Mouse (Mus musculus) left cerebral cortex, postnatal 36 days (tissue): ENCODE measurements around the gene Plscr4. TPM values are rescaled to one million over a fixed set of nuclear protein-coding genes. Genes with fewer than 3 reads are reported as not detected.
A peak's percentile ranks its signal among the peaks of the same experiment; 100 is the strongest.

ENCODE experiments used
- DNase-seq, 2 experiments: peaks; one replicate each; pipeline ENCODE4 v3.0.0; 2021 to 2022; ENCODE audit warnings: low spot score in 2 of 2, mixed read lengths in 1 of 2
- intact Hi-C: fragments of 180-260 bp; cut with DNase I; formaldehyde crosslinking; loops from one replicate; pipeline ENCODE4 v1.15.1; 2025
- total RNA-seq, 2 experiments: library from RNA; stranded (reverse); gene quantifications; 2 replicates each; pipeline ENCODE4 v1.2.3; 2021

Plscr4 gene
- total RNA-seq, 2 experiments from 2014 or later, result 1.3 to 1.8 TPM

- intact Hi-C loops, result loop anchor here (1.0 to 5.0 kb wide), 2 partner anchors 111 to 377 kb away; no protein-coding TSS in a partner anchor
- peak; percentile 64 to 68 for DNase-seq
Measured at GRCm38 (mm10) chr9:92499710-92500410, 42.7 kb downstream of the Plscr4 start.

- DNase-seq, result no peak
- intact Hi-C loops, result no loop called here
Measured at GRCm38 (mm10) chr9:92504256-92504655, 47.1 kb downstream of the Plscr4 start.

- intact Hi-C loops, result no loop called here
- no peak for DNase-seq
Measured at GRCm38 (mm10) chr9:92504889-92505288, 47.7 kb downstream of the Plscr4 start.

GRCm38 (mm10) chr9:92511696-92512095 lies 54.5 kb downstream of the Plscr4 start:
- intact Hi-C loops, result no loop called here
- DNase-seq, result no peak

GRCm38 (mm10) chr9:92517036-92517435 lies 59.9 kb downstream of the Plscr4 start:
- intact Hi-C loops, result no loop called here
- no peak for DNase-seq

GRCm38 (mm10) chr9:92520751-92521150 lies 63.6 kb downstream of the Plscr4 start:
- DNase-seq, result no peak
- intact Hi-C loops, result no loop called here

- no peak for DNase-seq
- intact Hi-C loops, result no loop called here
Measured at GRCm38 (mm10) chr9:92524506-92524905, 67.3 kb downstream of the Plscr4 start.

- no peak for DNase-seq
- intact Hi-C loops, result no loop called here
Measured at GRCm38 (mm10) chr9:92530055-92530454, 72.9 kb downstream of the Plscr4 start.

GRCm38 (mm10) chr9:92537735-92538134 lies 80.6 kb downstream of the Plscr4 start:
- intact Hi-C loops, result no loop called here
- peak in 1 of 2 experiments; percentile 12 for DNase-seq

GRCm38 (mm10) chr9:92538216-92538615 lies 81.0 kb downstream of the Plscr4 start:
- intact Hi-C loops, result no loop called here
- no peak for DNase-seq

Other genes with a start within 250 kb of the Plscr4 start
- gene Plscr1, start 207.6 kb upstream of the Plscr4 start, total RNA-seq, result under 1 TPM; 0.79 to 0.99 TPM
- 1 to 10 TPM; 1.8 to 3.0 TPM for gene Plscr2, start 181.8 kb upstream of the Plscr4 start, total RNA-seq
- gene 1700057G04Rik, start 148.0 kb upstream of the Plscr4 start, total RNA-seq, result not detected
- 1 to 10 TPM; 3.4 to 5.6 TPM for gene Plod2, start 84.8 kb downstream of the Plscr4 start, total RNA-seq